Mouse (Mus musculus): ENCODE results near the gene Sparcl1.

The Sparcl1 gene

DNA sequence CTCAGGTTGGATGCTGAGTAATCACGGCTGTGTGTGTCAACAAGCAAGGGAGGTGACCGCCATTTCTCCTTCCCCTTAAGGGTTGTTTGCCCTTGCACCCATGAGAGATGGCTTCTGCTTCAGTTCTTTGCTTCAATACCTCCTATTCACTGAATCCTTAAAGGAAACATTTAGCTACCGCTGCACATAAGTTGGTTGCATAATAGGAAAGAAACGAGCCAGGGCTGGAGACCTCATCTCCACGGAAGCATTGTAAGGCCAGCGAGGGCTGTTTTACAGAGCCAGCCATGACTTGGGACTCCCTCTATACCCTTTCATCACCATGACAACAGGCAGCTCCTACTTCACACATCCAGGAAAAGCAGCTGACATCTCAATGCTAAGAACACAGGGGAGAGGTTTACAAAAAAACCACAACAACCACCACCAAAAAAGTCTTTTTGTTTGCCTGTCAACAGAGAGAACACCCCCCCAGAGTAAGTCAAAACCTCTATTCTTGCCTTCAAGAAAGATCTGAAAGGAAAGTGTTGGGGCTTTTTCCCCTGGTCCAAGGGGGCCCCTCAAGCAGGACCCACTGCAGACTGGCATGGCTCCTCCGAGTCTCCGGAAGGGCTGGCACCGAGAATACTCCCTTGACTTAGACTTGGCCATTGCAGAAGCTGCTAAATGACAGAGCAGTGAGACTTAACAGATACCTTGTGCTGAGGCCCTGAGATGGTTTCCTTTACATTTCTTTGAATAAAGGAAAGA lies 3.2 kb downstream of the Sparcl1 start:
- DNase-seq (ENCODE audit: low spot score in 2 of 2): peak in 1 of 2 experiments; percentile 42

GRCm38 (mm10) chr5:104109516-104109915 lies 4.0 kb downstream of the Sparcl1 start:
- no peak for DNase-seq (ENCODE audit: low spot score in 2 of 2)

- no peak for DNase-seq (ENCODE audit: low spot score in 2 of 2)
These were observed 4.6 kb downstream of the Sparcl1 start for GRCm38 (mm10) chr5:104108879-104109369.

DNA sequence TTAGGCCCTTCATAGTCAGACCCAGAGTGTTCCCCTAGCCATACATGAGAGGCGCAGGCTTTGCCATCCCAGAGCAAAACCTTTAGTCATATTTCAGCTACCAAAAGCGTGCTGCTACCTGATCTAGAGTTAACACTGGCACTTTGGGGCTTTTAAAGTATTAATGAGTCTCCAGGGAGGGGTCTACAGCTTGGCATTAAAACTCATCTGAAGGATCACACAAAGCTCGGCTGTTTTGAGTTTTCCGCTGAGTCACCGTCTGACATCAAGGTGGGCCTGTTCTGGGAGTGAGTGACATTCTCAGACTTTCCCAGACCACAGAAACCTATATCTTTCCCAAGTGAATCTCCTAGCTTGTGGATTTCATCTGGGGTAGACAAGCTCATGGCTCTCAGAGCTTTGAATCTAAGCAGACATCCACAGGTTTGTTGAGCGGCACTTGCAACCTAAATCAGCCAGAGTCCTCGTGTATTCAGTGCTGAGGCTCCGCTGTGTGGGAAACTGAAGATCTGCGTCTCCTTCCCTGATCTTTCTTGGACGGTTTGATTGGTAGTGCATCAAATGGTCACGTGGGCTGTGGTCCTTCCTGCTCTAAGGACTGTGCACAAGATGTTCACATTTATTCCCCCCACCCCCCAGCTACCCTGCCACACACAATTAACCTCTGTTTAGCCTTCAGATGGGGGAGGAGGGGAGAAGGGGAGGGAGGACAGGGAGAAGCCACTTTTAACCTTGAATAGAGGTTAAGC lies 5.2 kb downstream of the Sparcl1 start:
- DNase-seq (ENCODE audit: low spot score in 2 of 2): no peak

GRCm38 (mm10) chr5:104104111-104104510 lies 9.4 kb downstream of the Sparcl1 start:
- no peak for DNase-seq (ENCODE audit: low spot score in 2 of 2)

DNA sequence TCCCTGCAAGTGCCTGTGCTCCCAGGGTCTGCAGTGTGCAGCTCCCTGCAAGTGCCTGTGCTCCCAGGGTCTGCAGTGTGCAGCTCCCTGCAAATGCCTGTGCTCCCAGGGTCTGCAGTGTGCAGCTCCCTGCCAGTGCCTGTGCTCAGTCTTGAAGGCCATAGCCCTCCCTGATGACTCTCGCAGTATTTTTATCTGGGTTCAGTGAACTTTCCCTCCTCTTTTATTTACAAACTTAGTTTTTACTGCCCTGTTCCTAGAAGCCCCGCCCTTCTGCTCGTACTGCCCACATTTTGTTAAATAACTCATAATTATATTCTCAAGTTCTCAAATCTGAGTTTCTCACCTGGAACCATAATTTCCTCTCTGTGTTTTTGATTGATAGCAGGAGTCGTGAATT lies 10.4 kb downstream of the Sparcl1 start:
- no peak for DNase-seq (ENCODE audit: low spot score in 2 of 2)

DNA sequence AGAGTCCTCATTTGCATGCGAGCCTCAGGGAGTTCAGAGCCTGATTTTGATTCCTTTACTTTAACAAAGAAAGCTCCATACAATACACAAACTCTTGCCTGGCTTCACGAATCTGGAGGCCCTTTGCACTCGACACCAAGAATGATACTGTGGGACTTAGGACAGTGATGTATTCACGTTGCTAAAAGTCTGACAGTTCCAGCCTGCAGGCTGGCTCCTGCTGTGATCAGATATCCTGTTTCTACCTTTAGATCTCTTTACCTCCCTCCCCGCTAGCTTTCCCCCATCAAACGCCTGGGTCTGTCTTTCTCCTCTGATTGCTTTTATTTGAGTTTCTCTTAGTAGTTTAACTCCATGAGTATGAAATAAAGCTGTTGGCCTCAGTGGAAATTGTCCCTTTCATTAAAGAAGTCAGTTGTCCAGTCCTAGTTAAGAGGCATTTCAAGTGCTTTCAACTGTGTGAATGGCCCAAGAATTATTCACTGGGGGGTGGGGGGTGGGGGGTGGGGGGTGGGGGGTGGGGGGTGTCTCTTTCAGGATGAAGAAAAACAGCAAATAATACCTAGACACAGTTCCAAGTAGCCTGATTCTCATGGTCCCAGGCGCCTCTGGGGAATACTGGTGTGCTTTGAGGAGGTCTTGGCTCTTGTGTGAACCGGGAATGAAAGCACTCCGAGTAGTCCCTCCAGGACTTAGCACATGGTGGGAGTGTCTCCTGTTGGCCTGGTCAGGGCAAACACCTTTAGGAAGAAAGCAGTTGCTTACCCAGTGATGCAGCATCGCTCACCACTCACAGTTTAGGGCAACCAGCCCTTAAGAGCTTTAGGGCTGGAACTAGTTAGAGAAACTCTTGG lies 11.6 kb downstream of the Sparcl1 start:
- DNase-seq (ENCODE audit: low spot score in 2 of 2): peak in 1 of 2 experiments; percentile 49

DNA sequence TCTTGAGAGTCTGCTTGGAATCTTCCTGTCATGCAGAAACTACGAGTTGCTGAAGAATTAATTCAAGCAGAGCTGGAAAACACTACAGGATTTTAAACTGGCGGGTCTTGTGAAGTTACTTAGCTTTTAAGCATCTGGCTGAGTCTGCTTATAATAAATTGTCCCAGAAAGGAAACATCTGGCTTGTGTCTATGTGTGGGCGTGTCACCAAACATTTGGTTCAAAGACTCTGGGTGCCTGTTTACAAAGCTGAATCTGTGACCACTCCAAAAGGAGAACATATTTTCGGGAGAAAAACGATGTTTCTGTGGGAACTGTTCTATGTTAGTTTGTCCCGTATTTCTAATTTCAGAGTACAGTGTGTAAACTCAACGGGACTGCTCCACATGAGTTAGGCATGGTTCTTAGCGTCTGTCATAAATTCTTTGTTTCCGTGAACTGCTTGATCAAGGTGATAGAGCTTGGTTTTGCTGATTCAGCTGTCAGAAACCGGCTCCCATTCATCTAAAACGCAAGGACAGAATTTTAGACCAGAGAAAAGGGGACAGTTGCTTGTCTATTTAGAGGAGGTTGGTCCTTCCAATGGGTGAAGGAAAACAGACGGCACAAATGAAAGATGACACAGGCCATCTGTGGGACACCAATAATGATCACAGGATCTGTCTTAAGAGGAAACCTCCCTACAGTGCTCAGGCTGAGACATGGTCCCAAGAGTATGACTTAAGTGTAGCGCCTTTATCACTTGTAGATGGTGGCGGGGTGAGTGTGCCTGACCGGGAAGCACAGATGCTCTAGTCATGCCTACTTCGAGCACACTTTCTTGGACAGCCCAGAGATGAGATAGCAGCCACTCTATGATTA lies 17.2 kb downstream of the Sparcl1 start:
- peak; percentile 83 to 84 for DNase-seq (ENCODE audit: low spot score in 2 of 2)

GRCm38 (mm10) chr5:104095416-104096077 lies 18.0 kb downstream of the Sparcl1 start:
- peak in 1 of 2 experiments; percentile 10 for DNase-seq (ENCODE audit: low spot score in 2 of 2)

DNA sequence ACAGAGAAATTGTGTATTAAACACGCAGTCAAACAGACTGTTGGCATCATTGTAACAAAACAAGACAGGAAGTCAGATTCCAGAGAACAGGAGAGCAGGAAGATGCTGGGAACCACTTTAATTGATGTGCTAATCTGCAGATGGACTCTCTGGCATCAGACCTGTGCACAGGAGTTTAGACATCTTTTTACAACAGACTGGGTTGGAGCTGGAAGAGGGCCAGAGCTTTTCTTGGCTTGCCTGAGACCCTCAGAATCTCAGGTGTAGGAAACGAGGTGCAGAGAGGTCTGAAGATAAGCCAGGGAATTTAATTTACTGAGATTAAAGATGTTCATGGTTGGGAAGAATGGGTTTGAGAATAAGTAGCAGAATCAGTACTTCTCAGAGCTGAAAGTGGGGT lies 23.8 kb downstream of the Sparcl1 start:
- DNase-seq (ENCODE audit: low spot score in 2 of 2): no peak

DNA sequence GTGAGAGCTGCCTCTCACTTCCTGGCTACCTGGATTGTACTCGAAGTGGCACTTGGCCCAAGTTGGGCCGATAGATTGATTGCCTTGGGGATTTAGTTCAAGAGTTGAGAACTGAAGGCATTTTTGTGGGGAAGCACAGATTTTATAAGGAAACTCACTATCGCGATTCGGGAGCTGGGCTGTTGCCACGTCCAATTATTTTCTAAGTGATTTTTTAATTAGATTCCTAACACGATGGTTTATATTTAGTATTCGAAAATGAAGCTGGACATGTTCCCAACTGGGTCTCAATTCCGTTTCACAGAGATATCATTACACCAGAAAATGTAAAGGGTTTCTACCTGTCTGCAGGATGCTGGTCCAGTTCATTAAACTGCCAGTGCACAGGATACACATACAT lies 28.2 kb downstream of the Sparcl1 start:
- no peak for DNase-seq (ENCODE audit: low spot score in 2 of 2)

DNA sequence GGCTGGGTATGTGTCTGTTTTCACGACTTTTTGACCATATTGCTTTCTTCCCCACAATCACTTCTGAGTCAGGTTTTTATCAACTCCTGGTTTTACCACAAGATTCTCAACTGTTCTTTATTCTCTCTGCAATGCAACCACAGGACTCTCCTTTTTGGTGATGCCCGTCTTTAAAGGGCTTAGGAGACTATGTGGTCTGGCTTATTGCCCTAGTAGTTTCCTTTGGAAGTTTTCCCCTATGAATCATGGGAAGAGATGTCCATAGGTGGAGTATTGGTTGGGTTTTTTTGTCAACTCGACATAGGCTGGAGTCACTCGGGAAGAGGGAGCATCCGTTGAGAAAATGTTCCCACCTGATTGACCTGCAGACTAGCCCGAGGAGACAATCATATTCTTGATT lies 32.8 kb downstream of the Sparcl1 start:
- no peak for DNase-seq (ENCODE audit: low spot score in 2 of 2)

- no peak for DNase-seq (ENCODE audit: low spot score in 2 of 2)
These were observed 36.0 kb downstream of the Sparcl1 start, which contains the start of gene Gm17660 for GRCm38 (mm10) chr5:104077508-104077907. Gm17660 (minus strand) TSS chr5:104077608.

DNA sequence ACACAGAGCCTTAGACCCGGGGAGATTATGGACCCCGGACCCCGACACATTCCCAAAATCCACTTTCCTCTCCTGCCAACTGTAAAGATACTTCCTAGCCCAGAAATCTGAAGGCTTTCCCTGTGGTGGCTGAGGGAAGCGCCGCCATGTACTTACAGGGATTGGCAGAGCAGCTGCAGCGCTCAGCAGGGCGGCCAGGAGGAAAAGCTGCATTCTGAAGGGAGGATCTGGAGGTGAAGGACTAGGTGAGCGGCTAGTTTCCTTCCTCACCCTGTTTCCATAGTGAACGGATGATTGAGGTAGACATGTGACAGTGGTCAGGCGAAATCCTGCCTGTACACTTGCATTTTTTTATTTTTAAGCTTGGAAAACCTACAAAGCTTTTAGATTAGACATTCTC lies 37.2 kb downstream of the Sparcl1 start:
- DNase-seq (ENCODE audit: low spot score in 2 of 2): no peak

DNA sequence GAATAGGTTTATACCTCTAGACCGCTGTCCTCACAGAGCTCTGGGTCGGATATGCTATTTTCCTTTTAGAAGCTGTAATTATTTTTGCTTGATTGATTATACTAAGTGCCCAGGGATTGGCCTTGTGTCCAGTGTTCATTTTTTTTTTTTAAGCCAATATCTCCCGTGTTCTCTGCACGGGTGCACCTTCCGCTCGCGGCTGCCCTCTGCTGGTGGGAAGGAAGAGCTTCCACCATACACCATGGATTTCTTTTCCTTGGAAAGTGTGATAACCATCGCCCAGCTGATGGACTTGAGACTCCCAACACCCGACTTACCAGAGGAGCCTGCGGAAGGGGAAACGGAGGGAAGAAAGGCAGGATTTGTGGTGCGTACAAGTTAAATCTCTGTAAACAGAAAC lies 39.1 kb downstream of the Sparcl1 start:
- DNase-seq (ENCODE audit: low spot score in 2 of 2): peak; percentile 23 to 38

DNA sequence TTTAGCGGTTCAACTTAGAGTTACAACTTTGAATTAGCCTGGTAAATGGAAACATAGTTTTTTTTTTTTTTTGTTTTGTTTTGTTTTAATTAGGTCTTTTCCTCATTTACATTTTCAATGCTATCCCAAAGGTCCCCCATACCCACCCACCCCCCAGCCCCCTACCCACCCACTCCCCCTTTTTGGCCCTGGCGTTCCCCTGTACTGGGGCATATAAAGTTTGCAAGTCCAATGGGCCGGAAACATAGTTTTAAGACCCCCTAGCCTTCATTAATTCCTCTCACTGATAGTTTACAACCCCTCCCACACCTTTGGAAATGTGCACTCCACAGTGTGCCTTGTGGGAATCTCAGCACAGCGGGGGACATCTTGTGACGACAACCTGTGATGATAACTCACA lies 39.9 kb downstream of the Sparcl1 start:
- no peak for DNase-seq (ENCODE audit: low spot score in 2 of 2)

- DNase-seq (ENCODE audit: low spot score in 2 of 2): peak in 1 of 2 experiments; percentile 35
These were observed 41.2 kb downstream of the Sparcl1 start for GRCm38 (mm10) chr5:104072272-104072886.

GRCm38 (mm10) chr5:104071048-104071447 lies 42.5 kb downstream of the Sparcl1 start:
- no peak for DNase-seq (ENCODE audit: low spot score in 2 of 2)

DNA sequence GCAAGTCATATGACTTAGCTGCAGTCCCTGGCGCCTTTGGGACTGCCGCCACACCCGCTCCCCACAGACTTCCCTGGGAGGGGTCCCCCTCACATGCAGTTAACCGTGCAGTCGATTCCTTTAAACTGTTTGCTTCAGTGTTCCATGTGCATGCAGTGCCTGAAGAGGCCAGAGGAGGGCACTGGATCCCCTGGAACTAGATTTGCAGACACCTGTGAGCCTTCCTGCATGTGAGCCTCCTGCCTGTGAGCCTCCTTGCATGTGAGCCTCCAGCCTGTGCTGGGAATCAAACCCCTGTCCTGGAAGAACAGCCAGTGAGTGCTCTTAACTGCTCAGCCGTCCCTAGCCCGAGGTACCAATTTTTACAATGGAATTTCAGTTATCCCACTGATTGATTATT lies 44.8 kb downstream of the Sparcl1 start:
- no peak for DNase-seq (ENCODE audit: low spot score in 2 of 2)
